Mouse (Mus musculus): Measurements from ENCODE around the gene Gm17571. TPM values are rescaled to one million over a fixed set of nuclear protein-coding genes. Genes with fewer than 3 reads are reported as not detected.

Gm17571 gene
- polyA plus RNA-seq, 2 experiments: not detected

DNA sequence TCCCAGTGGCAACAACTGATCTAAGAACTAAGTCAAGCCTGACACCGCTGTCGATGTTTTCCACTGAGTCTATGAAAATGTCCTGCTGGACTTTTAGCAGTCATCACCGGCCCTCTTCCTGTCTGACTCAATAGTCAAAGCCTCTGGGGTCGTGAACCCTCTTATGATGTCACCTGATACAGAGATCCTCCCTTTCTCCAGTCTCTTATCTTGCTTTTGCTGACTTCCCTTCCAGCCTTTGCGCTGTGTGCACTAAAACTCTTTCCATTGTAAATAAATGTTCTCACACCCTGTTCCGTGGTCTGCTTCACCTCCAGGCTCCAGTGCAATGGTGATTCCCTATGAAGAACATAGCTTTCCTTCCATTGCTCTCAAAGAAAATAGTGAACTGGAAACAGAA is 16.3 kb downstream of the Gm17571 start:
- no peak overlapping the region for H3K9ac ChIP-seq (ENCODE audit: low read depth, low read length, severe bottlenecking)
- ATAC-seq (ENCODE audit: low FRiP score, low read depth) (no peak), DNase-seq (ENCODE audit: low spot score) (no peak)
- H3K9me3 ChIP-seq (ENCODE audit: control insufficient read depth, low read length): no peaks in the 10 kb centered on the region
- H3K4me3 ChIP-seq (replicated peaks; ENCODE audit: low read length): no peak overlapping the region
- H3K27ac ChIP-seq (replicated peaks; ENCODE audit: low read depth, low read length): no peak overlapping the region
- no peaks in the 10 kb centered on the region for H3K27me3 ChIP-seq (ENCODE audit: control insufficient read depth, insufficient read depth, low read length)
- H3K36me3 ChIP-seq (ENCODE audit: control insufficient read depth, insufficient read depth, low read length): no peaks in the 10 kb centered on the region
- H3K4me1 ChIP-seq (ENCODE audit: control insufficient read depth, insufficient read depth, low read length): peaks cover 35% of the 10 kb centered on the region
- no peak overlapping the region for H3K4me2 ChIP-seq (replicated peaks; ENCODE audit: low read depth, low read length, severe bottlenecking)
- TF ChIP-seq POLR2A (IDR thresholded peaks at IDR 0.05; ENCODE audit: borderline replicate concordance, extremely low read depth, insufficient read depth, insufficient read length): no peak
- WGBS: 78% methylated on average over 6 of the region's 6 CpGs

GRCm38 (mm10) chr9:13429477-13430125 is 17.0 kb downstream of the Gm17571 start:
- DNase-seq (ENCODE audit: low spot score) (no peak), ATAC-seq (ENCODE audit: low FRiP score, low read depth) (no peak)
- no peaks in the 10 kb centered on the region for H3K9me3 ChIP-seq (ENCODE audit: control insufficient read depth, low read length)
- no peak overlapping the region for H3K4me2 ChIP-seq (replicated peaks; ENCODE audit: low read depth, low read length, severe bottlenecking)
- 70% methylated on average over 2 of the region's 2 CpGs for WGBS
- H3K4me1 ChIP-seq (ENCODE audit: control insufficient read depth, insufficient read depth, low read length): peaks cover 36% of the 10 kb centered on the region
- no peak overlapping the region for H3K4me3 ChIP-seq (replicated peaks; ENCODE audit: low read length)
- TF ChIP-seq POLR2A (IDR thresholded peaks at IDR 0.05; ENCODE audit: borderline replicate concordance, extremely low read depth, insufficient read depth, insufficient read length): no peak
- H3K27me3 ChIP-seq (ENCODE audit: control insufficient read depth, insufficient read depth, low read length): no peaks in the 10 kb centered on the region
- no peaks in the 10 kb centered on the region for H3K36me3 ChIP-seq (ENCODE audit: control insufficient read depth, insufficient read depth, low read length)
- no peak overlapping the region for H3K27ac ChIP-seq (replicated peaks; ENCODE audit: low read depth, low read length)
- H3K9ac ChIP-seq (ENCODE audit: low read depth, low read length, severe bottlenecking): no peak overlapping the region

DNA sequence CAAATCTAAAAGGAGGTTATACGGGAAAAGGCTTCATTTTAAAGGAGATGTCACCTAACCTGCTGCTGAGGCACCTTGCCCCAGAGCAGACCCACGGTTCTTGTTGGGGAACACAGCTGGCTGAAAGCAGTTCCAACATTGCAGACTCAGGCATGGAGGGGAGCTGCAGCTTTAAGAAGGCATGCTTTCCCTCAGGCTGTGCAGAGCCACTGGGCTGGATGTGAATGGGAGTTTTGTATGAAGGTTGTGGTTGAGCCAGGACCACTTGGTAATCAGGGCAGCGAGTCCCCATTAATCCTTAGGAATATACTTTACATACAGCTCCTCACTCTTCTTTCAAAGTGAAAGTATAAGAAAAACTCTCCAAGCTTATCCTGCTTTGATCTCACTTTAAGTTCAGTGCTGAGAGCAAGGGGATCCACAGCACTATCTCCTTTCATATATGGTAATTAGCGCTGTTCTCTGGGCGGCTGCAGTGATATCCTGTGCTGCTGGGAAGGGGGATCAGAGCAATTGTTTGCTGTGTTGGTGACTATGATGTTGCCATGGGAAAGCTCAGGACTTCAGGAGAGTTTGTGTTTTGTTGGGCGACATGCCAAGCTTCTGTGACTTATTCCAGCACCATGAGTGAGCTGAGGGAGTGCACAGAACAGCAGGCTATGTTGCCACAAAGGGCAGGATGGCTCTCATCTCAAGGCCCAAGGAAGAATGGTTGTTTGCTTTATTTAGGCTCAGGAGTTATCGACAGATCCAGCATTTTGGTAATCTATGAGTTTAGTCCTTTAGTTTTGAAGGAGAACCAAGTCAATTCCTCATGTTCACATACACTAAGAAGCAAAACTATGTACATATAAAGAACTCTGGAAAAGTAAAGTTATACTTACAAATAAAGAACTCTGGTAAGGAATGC is 21.3 kb downstream of the Gm17571 start:
- H3K4me3 ChIP-seq (replicated peaks; ENCODE audit: low read length): no peak overlapping the region
- TF ChIP-seq POLR2A (IDR thresholded peaks at IDR 0.05; ENCODE audit: borderline replicate concordance, extremely low read depth, insufficient read depth, insufficient read length): no peak
- no peaks in the 10 kb centered on the region for H3K36me3 ChIP-seq (ENCODE audit: control insufficient read depth, insufficient read depth, low read length)
- H3K9me3 ChIP-seq (ENCODE audit: control insufficient read depth, low read length): no peaks in the 10 kb centered on the region
- H3K27me3 ChIP-seq (ENCODE audit: control insufficient read depth, insufficient read depth, low read length): no peaks in the 10 kb centered on the region
- DNase-seq (ENCODE audit: low spot score) (peak; percentile 78), ATAC-seq (ENCODE audit: low FRiP score, low read depth) (peak; percentile 78)
- peaks cover 31% of the 10 kb centered on the region for H3K4me1 ChIP-seq (ENCODE audit: control insufficient read depth, insufficient read depth, low read length)
- no peak overlapping the region for H3K9ac ChIP-seq (ENCODE audit: low read depth, low read length, severe bottlenecking)
- 27% methylated on average over 7 of the region's 7 CpGs for WGBS
- peak overlapping the region; percentile 56 for H3K27ac ChIP-seq (replicated peaks; ENCODE audit: low read depth, low read length)
- peak overlapping the region; percentile 36 for H3K4me2 ChIP-seq (replicated peaks; ENCODE audit: low read depth, low read length, severe bottlenecking)

DNA sequence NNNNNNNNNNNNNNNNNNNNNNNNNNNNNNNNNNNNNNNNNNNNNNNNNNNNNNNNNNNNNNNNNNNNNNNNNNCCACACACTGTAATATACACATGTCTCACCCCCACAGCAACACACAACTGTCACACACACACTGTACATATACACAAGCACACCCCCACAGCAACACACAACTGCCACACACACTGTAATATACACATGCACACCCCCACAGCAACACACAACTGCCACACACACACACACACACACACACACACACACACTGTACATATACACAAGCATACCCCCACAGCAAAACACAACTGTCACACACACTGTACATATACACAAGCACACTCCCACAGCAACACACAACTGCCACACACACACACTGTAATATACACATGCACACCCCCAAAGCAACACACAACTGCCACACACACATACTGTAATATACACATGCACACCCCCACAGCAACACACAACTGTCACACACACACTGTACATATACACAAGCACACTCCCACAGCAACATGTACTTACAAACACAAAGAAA is 32.3 kb downstream of the Gm17571 start:
- TF ChIP-seq POLR2A (IDR thresholded peaks at IDR 0.05; ENCODE audit: borderline replicate concordance, extremely low read depth, insufficient read depth, insufficient read length): no peak
- Histone ChIP-seq H3K27ac (replicated peaks; ENCODE audit: low read depth, low read length) (no peak overlapping the region), H3K9ac (ENCODE audit: low read depth, low read length, severe bottlenecking) (no peak overlapping the region), H3K4me3 (replicated peaks; ENCODE audit: low read length) (no peak overlapping the region), H3K4me2 (replicated peaks; ENCODE audit: low read depth, low read length, severe bottlenecking) (no peak overlapping the region), H3K9me3 (ENCODE audit: control insufficient read depth, low read length) (no peaks in the 10 kb centered on the region), H3K27me3 (ENCODE audit: control insufficient read depth, insufficient read depth, low read length) (no peaks in the 10 kb centered on the region), H3K36me3 (ENCODE audit: control insufficient read depth, insufficient read depth, low read length) (0 out of 2 replicates have a peak, but pooled peaks cover 3% of the 10 kb centered on the region), H3K4me1 (ENCODE audit: control insufficient read depth, insufficient read depth, low read length) (no peaks in the 10 kb centered on the region)
- DNase-seq (ENCODE audit: low spot score): no peak
- no peak for ATAC-seq (ENCODE audit: low FRiP score, low read depth)

Other genes starting within 250 kb of the Gm17571 start
- gene Jrkl, start 200.9 kb downstream of the Gm17571 start, polyA plus RNA-seq (2012; rRNA removed): 4.2 and 6.0 TPM in 2 replicates
- 8.1 and 8.2 TPM in 2 replicates for gene Jrkl, start 200.9 kb downstream of the Gm17571 start, polyA plus RNA-seq (2014; fragmentation: Nextera tagmentation; extraction: Ambion mirVana)
- 13.4 and 14.7 TPM in 2 replicates for gene Ccdc82, start 199.8 kb downstream of the Gm17571 start, polyA plus RNA-seq (2012; rRNA removed)
- 8.2 TPM in 2 replicates for gene Ccdc82, start 199.8 kb downstream of the Gm17571 start, polyA plus RNA-seq (2014; fragmentation: Nextera tagmentation; extraction: Ambion mirVana)
- 9.9 and 11.4 TPM in 2 replicates for gene Maml2, start 148.8 kb downstream of the Gm17571 start, polyA plus RNA-seq (2012; rRNA removed)
- 10.7 and 12.2 TPM in 2 replicates for gene Maml2, start 148.8 kb downstream of the Gm17571 start, polyA plus RNA-seq (2014; fragmentation: Nextera tagmentation; extraction: Ambion mirVana)

All from limb, embryonic 14.5 days (tissue).